Comparison of ENCODE assay signal across 8 mouse cellular contexts in the genomic region with DNA sequence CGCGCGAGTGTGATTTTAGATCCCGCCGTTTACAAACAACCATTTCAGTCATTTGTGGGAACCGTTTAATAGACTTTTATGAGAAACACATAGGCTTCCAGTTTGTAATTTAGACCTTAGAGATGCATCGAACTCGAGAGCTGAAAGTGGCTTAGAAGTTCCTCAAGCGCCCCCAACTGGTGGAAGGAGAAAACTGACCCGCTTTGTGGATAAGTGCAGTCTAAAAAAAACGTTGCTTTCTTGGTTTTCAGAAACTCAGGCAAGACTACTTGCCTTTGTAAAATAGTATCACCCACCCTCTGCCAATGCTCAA. TPM values are rescaled to one million over a fixed set of nuclear protein-coding genes. Genes with fewer than 3 reads are reported as not detected.
A peak's percentile ranks its signal among the peaks of the same experiment; 100 is the strongest.
DNase-seq lines count a peak whose midpoint lies in the region; ATAC-seq and TF ChIP-seq lines count a peak whose summit lies in the region.

No protein-coding gene starts in this region.

- no peak overlapping the region for H3K9ac ChIP-seq in heart, postnatal 0 days (replicated peaks; ENCODE audit: low read depth, low read length)
- no peak overlapping the region for H3K9ac ChIP-seq in liver, embryonic 16.5 days (ENCODE audit: low read depth, low read length)
- H3K9ac ChIP-seq in neural tube, embryonic 13.5 days = peak overlapping the region; percentile 60

- WGBS in heart, postnatal 0 days = under 1% methylated on average over 11 of the region's 11 CpGs
- 1% methylated on average over 11 of the region's 11 CpGs for WGBS in liver, embryonic 16.5 days (ENCODE audit: insufficient replicate concordance)
- under 1% methylated on average over 11 of the region's 11 CpGs for WGBS in neural tube, embryonic 13.5 days

- peak; percentile 76 for TF ChIP-seq CTCF in E14TG2a.4 (conservative IDR thresholded peaks at IDR 0.05; ENCODE audit: low read length)
- peak; percentile 74 for TF ChIP-seq CTCF in brain, embryonic 14.5 days (IDR thresholded peaks at IDR 0.05; ENCODE audit: borderline replicate concordance, extremely low read depth, insufficient read depth, insufficient read length)
- peak; percentile 74 for TF ChIP-seq CTCF in heart, postnatal 0 days (IDR thresholded peaks at IDR 0.05; ENCODE audit: low read depth)

- H3K4me3 ChIP-seq in E14TG2a.4 (replicated peaks; ENCODE audit: low read length) = no peak overlapping the region
- H3K4me3 ChIP-seq in heart, postnatal 0 days (ENCODE audit: low read depth, low read length) = peak overlapping the region; percentile 46
- H3K4me3 ChIP-seq in liver, embryonic 16.5 days (ENCODE audit: low read depth, low read length) = peak overlapping the region; percentile 47
- peak overlapping the region; percentile 33 for H3K4me3 ChIP-seq in neural tube, embryonic 13.5 days

- TF ChIP-seq POLR2A in brain, embryonic 14.5 days (IDR thresholded peaks at IDR 0.05; ENCODE audit: borderline replicate concordance, extremely low read depth, insufficient read depth, insufficient read length, poor library complexity, severe bottlenecking) = no peak

- H3K9me3 ChIP-seq in E14TG2a.4 (ENCODE audit: low read length) = no peaks in the 10 kb centered on the region
- H3K9me3 ChIP-seq in heart, postnatal 0 days (replicated peaks; ENCODE audit: control insufficient read depth, low read length) = no peaks in the 10 kb centered on the region
- H3K9me3 ChIP-seq in liver, embryonic 16.5 days (replicated peaks; ENCODE audit: control insufficient read depth, low read length) = no peaks in the 10 kb centered on the region
- no peaks in the 10 kb centered on the region for H3K9me3 ChIP-seq in neural tube, embryonic 13.5 days

- TF ChIP-seq EP300 in heart, postnatal 0 days (IDR thresholded peaks at IDR 0.05; ENCODE audit: low read depth) = no peak

- peak; percentile 95 for DNase-seq in brain, embryonic 14.5 days (ENCODE audit: low read depth)
- peak; percentile 28 for DNase-seq in fat pad, adult 2 months (ENCODE audit: extremely low read depth, low read depth, low spot score)
- peak; percentile 60 for DNase-seq in heart, postnatal 0 days (ENCODE audit: low spot score)
- peak; percentile 55 to 80 for DNase-seq in kidney, postnatal 36 days
- peak; percentile 8 to 11 for DNase-seq in thymus, adult 18-20 months

- no peaks in the 10 kb centered on the region for H3K36me3 ChIP-seq in E14TG2a.4 (ENCODE audit: insufficient read depth, low read length)
- H3K36me3 ChIP-seq in heart, postnatal 0 days (replicated peaks; ENCODE audit: control insufficient read depth, insufficient read depth, low read length) = no peaks in the 10 kb centered on the region
- H3K36me3 ChIP-seq in liver, embryonic 16.5 days (ENCODE audit: control insufficient read depth, insufficient read depth) = no peaks in the 10 kb centered on the region
- no peaks in the 10 kb centered on the region for H3K36me3 ChIP-seq in neural tube, embryonic 13.5 days

- H3K4me1 ChIP-seq in E14TG2a.4 (replicated peaks; ENCODE audit: low read depth, low read length) = peaks cover 54% of the 10 kb centered on the region
- no peaks in the 10 kb centered on the region for H3K4me1 ChIP-seq in heart, postnatal 0 days (ENCODE audit: control insufficient read depth, insufficient read depth)
- peaks cover 8% of the 10 kb centered on the region for H3K4me1 ChIP-seq in liver, embryonic 16.5 days (ENCODE audit: control insufficient read depth, low read depth, low read length)
- peaks cover 47% of the 10 kb centered on the region for H3K4me1 ChIP-seq in neural tube, embryonic 13.5 days (replicated peaks)

- no peak overlapping the region for H3K27ac ChIP-seq in heart, postnatal 0 days (ENCODE audit: low read depth)
- no peak overlapping the region for H3K27ac ChIP-seq in liver, embryonic 16.5 days (ENCODE audit: low read length)
- H3K27ac ChIP-seq in neural tube, embryonic 13.5 days (replicated peaks) = peak overlapping the region; percentile 80

- H3K4me2 ChIP-seq in heart, postnatal 0 days (ENCODE audit: low read depth, low read length) = peak overlapping the region; percentile 79
- H3K4me2 ChIP-seq in liver, embryonic 16.5 days (ENCODE audit: low read depth, low read length) = peak overlapping the region; percentile 64
- peak overlapping the region; percentile 61 for H3K4me2 ChIP-seq in neural tube, embryonic 13.5 days

- peaks cover 7% of the 10 kb centered on the region for H3K27me3 ChIP-seq in E14TG2a.4 (ENCODE audit: insufficient read depth, low read length)
- H3K27me3 ChIP-seq in heart, postnatal 0 days (ENCODE audit: control insufficient read depth, insufficient read depth, low read length) = no peaks in the 10 kb centered on the region
- H3K27me3 ChIP-seq in liver, embryonic 16.5 days (ENCODE audit: control insufficient read depth, insufficient read depth, low read depth, low read length) = peaks cover 16% of the 10 kb centered on the region
- H3K27me3 ChIP-seq in neural tube, embryonic 13.5 days = no peaks in the 10 kb centered on the region

- ATAC-seq in heart, postnatal 0 days (ENCODE audit: insufficient read depth, low read depth) = no peak
- 0 out of 2 replicates have a peak, but pooled peaks have one; percentile 26 for ATAC-seq in liver, embryonic 16.5 days (ENCODE audit: low read depth)
- no peak for ATAC-seq in neural tube, embryonic 13.5 days (ENCODE audit: low read depth)

RNA-seq across cellular contexts. Expression of gene Asb4, which starts 0.9 kb away (rescaled TPM):
- 19.1 and 20.4 TPM in 2 replicates for polyA plus RNA-seq in brain, embryonic 14.5 days (2012; rRNA removed)
- 6.5 and 9.0 TPM in 2 replicates for total RNA-seq in heart, postnatal 0 days (2014; rRNA removed; ENCODE audit: low replicate concordance)
- 10.6 and 12.9 TPM in 2 replicates for polyA plus RNA-seq in heart, postnatal 0 days (2015; fragmentation: Nextera tagmentation; extraction: Ambion mirVana)
- polyA plus RNA-seq in liver, embryonic 16.5 days (2015; fragmentation: Nextera tagmentation; extraction: Ambion mirVana) = 3.5 and 3.6 TPM in 2 replicates
- polyA plus RNA-seq in neural tube, embryonic 13.5 days (2015; fragmentation: Nextera tagmentation; extraction: Ambion mirVana) = 10.4 and 13.8 TPM in 2 replicates

Comparison
In these comparisons a context has a peak if more than half of its experiments do, and no peak if none do; other contexts are left out.
1. DNase-seq: peak in every context shown above with its lines; median percentile 95 in brain, embryonic 14.5 days; 68 in kidney, postnatal 36 days; 60 in heart, postnatal 0 days; 28 in fat pad, adult 2 months; 10 in thymus, adult 18-20 months.